ENCODE assay signal across 8 mouse cellular contexts in genomic region chr7:37373864-37374263, GRCm38 (mm10).
A peak's percentile ranks its signal among the peaks of the same experiment; 100 is the strongest.
DNase-seq lines count a peak whose midpoint lies in the region; ATAC-seq and TF ChIP-seq lines count a peak whose summit lies in the region.

No protein-coding gene starts in this region.

- no peaks in the 10 kb centered on the region for H3K79me3 ChIP-seq in C2C12 (ENCODE audit: low read depth)

- H3K79me2 ChIP-seq in C2C12 (ENCODE audit: control insufficient read depth, insufficient read depth): no peaks in the 10 kb centered on the region

- peak overlapping the region; percentile 38 for H3K4me2 ChIP-seq in embryonic facial prominence, embryonic 12.5 days (replicated peaks)
- H3K4me2 ChIP-seq in heart, embryonic 13.5 days: peak overlapping the region; percentile 49
- H3K4me2 ChIP-seq in liver, embryonic 11.5 days: no peak overlapping the region

- H3K4me1 ChIP-seq in embryonic facial prominence, embryonic 12.5 days: peaks cover 23% of the 10 kb centered on the region
- H3K4me1 ChIP-seq in heart, embryonic 13.5 days: peaks cover 9% of the 10 kb centered on the region
- no peaks in the 10 kb centered on the region for H3K4me1 ChIP-seq in liver, embryonic 11.5 days (replicated peaks; ENCODE audit: control insufficient read depth, insufficient read depth, low read length)

- H3K27me3 ChIP-seq in C2C12 (ENCODE audit: control insufficient read depth, insufficient read depth, insufficient read length): no peaks in the 10 kb centered on the region
- peaks cover 11% of the 10 kb centered on the region; the same call in 1 of the 2 replicates for H3K27me3 ChIP-seq in embryonic facial prominence, embryonic 12.5 days
- H3K27me3 ChIP-seq in heart, embryonic 13.5 days (replicated peaks): peaks cover 17% of the 10 kb centered on the region
- H3K27me3 ChIP-seq in liver, embryonic 11.5 days (replicated peaks; ENCODE audit: control insufficient read depth, insufficient read depth, low read length): no peaks in the 10 kb centered on the region

- H3K4me3 ChIP-seq in C2C12 (ENCODE audit: insufficient read depth, poor library complexity, severe bottlenecking): no peak overlapping the region
- 0 out of 2 replicates have a peak overlapping the region, but pooled peaks have one; percentile 13 for H3K4me3 ChIP-seq in embryonic facial prominence, embryonic 12.5 days
- no peak overlapping the region for H3K4me3 ChIP-seq in heart, embryonic 13.5 days
- H3K4me3 ChIP-seq in liver, embryonic 11.5 days (ENCODE audit: low read depth, low read length): no peak overlapping the region

- DNase-seq in adrenal gland, postnatal 14 days: peak; percentile 88
- peak; percentile 84 for DNase-seq in kidney, postnatal 10 days
- peak; percentile 60 for DNase-seq in liver, embryonic 11.5 days (ENCODE audit: low spot score)
- DNase-seq in neural tube, embryonic 10.5 days (ENCODE audit: extremely low spot score, low spot score): peak; percentile 76
- DNase-seq in telencephalon, adult 2 months (ENCODE audit: low read depth, low spot score): peak; percentile 23

- H3K9me3 ChIP-seq in embryonic facial prominence, embryonic 12.5 days: no peaks in the 10 kb centered on the region
- no peaks in the 10 kb centered on the region for H3K9me3 ChIP-seq in heart, embryonic 13.5 days
- H3K9me3 ChIP-seq in liver, embryonic 11.5 days (ENCODE audit: control insufficient read depth, low read length): no peaks in the 10 kb centered on the region

- H3K36me3 ChIP-seq in C2C12 (ENCODE audit: control insufficient read depth, insufficient read depth): no peaks in the 10 kb centered on the region
- no peaks in the 10 kb centered on the region for H3K36me3 ChIP-seq in embryonic facial prominence, embryonic 12.5 days
- no peaks in the 10 kb centered on the region for H3K36me3 ChIP-seq in heart, embryonic 13.5 days
- H3K36me3 ChIP-seq in liver, embryonic 11.5 days (ENCODE audit: control insufficient read depth, insufficient read depth, low read length): no peaks in the 10 kb centered on the region

- no peak overlapping the region for H3ac ChIP-seq in C2C12 (ENCODE audit: control insufficient read depth, insufficient read length, low read depth)

- WGBS in embryonic facial prominence, embryonic 12.5 days: 7% methylated on average over 11 of the region's 11 CpGs
- WGBS in heart, embryonic 13.5 days: 14% methylated on average over 11 of the region's 11 CpGs
- WGBS in liver, embryonic 11.5 days: 16% methylated on average over 11 of the region's 11 CpGs

- no peak for ATAC-seq in embryonic facial prominence, embryonic 12.5 days (ENCODE audit: insufficient number of reproducible peaks, insufficient read depth, low FRiP score, low TSS enrichment)
- no peak for ATAC-seq in heart, embryonic 13.5 days (ENCODE audit: extremely low read depth, insufficient number of reproducible peaks, low FRiP score, low TSS enrichment)
- ATAC-seq in liver, embryonic 11.5 days (replicated peaks; ENCODE audit: low FRiP score): no peak

- H3K9ac ChIP-seq in embryonic facial prominence, embryonic 12.5 days: no peak overlapping the region
- no peak overlapping the region for H3K9ac ChIP-seq in heart, embryonic 13.5 days
- no peak overlapping the region for H3K9ac ChIP-seq in liver, embryonic 11.5 days (ENCODE audit: low read depth, low read length)

- no peak overlapping the region for H3K27ac ChIP-seq in embryonic facial prominence, embryonic 12.5 days
- H3K27ac ChIP-seq in heart, embryonic 13.5 days (replicated peaks): no peak overlapping the region
- H3K27ac ChIP-seq in liver, embryonic 11.5 days (ENCODE audit: low read depth, low read length): no peak overlapping the region

- TF ChIP-seq CTCF in C2C12 (IDR thresholded peaks at IDR 0.05; ENCODE audit: control insufficient read depth, insufficient read depth, insufficient read length): peak; percentile 87

TF ChIP-seq in C2C12, 6 proteins besides CTCF, POLR2A, EP300 and RAD21:
- TF ChIP-seq MYOD1 (IDR thresholded peaks at IDR 0.05; ENCODE audit: control insufficient read depth, insufficient read length, low read depth) (no peak), USF1 (IDR thresholded peaks at IDR 0.05; ENCODE audit: low read depth) (no peak), MAX (IDR thresholded peaks at IDR 0.05) (peak; percentile 33), MYOG (IDR thresholded peaks at IDR 0.05; ENCODE audit: control insufficient read depth, extremely low read depth, insufficient read length) (no peak)

Comparison
In these comparisons a context has a peak if more than half of its experiments do, and no peak if none do; other contexts are left out.
1. DNase-seq: peak in every context shown above with its lines; median percentile 88 in adrenal gland, postnatal 14 days; 84 in kidney, postnatal 10 days; 76 in neural tube, embryonic 10.5 days; 60 in liver, embryonic 11.5 days; 23 in telencephalon, adult 2 months.